Mouse (Mus musculus) macrophage (primary cell): Measurements from ENCODE around the gene Nfib. TPM values are rescaled to one million over a fixed set of nuclear protein-coding genes. Genes with fewer than 3 reads are reported as not detected.

ENCODE experiments used
- H3K27ac ChIP-seq: fragments of 350-480 bp; formaldehyde crosslinking; 2 replicates; pipeline ENCODE4 v1.9.0; 2021
- H3K36me3 ChIP-seq: fragments of 350-480 bp; formaldehyde crosslinking; 2 replicates; pipeline ENCODE4 v1.9.0; 2021; ENCODE audit errors: inconsistent target
- H3K4me3 ChIP-seq: fragments of 350-480 bp; formaldehyde crosslinking; 2 replicates; pipeline ENCODE4 v1.9.0; 2021; ENCODE audit errors: inconsistent target
- H3K79me2 ChIP-seq: fragments of 350-480 bp; formaldehyde crosslinking; 2 replicates; pipeline ENCODE4 v1.9.0; 2021; ENCODE audit errors: inconsistent target
- WGBS: methylation state at CpG from one replicate; pipeline ENCODE4 v1.1.7; 2026; ENCODE audit warnings: inconsistent platforms; ENCODE audit not compliant: missing documents; 5-methylcytosine and 5-hydroxymethylcytosine counted together
- polyA plus RNA-seq: library from polyadenylated mRNA; stranded (reverse); fragments of 250-400 nt; gene quantifications from 3 replicates; pipeline ENCODE4 v1.2.4, GENCODE M21; 2018; ENCODE audit warnings: inconsistent platforms

Nfib gene
- polyA plus RNA-seq, 1 experiment from 2014 or later, result not detected

DNA sequence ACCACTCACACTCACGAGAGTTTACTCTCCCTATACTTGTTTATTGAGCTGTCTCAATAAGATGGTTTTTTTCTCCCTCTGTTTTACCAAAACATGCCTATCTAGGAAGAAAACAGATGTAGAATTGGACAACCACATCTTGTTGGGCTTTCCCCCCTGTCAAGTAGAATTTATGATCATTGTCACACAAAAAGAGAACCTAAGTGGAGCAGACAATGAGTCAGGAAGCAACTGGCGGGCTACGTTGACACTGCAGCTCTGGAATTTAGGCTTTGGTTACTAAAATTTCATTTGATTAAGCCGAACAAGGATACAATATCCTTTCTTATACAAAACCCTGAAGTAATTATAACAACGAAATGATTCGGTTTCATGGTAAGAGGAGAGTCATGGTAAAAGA lies 2.7 kb downstream of the Nfib start:
- Histone ChIP-seq H3K4me3 (no peak overlapping the region), H3K79me2 (no peaks in the 10 kb centered on the region), H3K27ac (no peak overlapping the region), H3K36me3 (no peaks in the 10 kb centered on the region)
- WGBS, result 8% methylated on average over 6 of the region's 6 CpGs

DNA sequence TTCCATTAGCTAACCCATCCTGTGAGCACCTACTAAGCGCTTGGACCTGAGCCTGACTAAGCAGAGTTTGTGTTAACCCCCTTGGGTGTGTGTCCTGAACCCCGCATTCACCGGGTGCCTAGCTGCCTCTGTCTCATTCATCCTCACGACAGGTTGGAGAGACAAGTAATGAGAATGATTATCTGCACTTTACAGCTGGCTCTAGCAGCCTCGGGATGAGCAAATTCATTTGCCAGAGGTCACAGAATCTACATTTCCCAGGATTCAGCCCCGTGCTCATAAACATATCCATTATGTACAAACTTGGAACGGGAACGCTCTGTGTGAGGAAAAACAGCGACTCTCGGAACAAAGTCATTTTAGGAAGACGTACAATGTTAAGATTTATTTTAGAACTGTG lies 6.0 kb downstream of the Nfib start:
- 95% methylated on average over 11 of the region's 11 CpGs for WGBS
- no peaks in the 10 kb centered on the region for H3K36me3 ChIP-seq

DNA sequence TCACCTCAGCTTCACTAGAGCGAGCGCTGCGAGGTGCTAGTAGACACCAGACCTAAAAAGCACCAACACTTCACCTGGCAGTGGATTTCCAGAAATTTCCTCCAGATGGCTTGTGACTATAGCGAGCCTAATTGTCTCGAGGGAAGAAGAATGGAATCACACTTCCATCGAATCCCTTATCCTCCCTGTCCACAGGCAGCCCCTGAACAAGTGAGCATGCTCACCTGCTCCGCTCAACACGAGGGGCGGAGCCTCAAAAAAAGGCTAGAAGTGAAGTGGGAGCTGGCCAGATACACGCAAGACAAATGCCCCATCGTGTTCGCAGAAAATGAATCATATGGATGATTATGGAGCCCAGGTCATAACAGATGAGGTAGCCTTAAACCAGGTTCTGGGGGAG lies 6.9 kb downstream of the Nfib start:
- no peaks in the 10 kb centered on the region for H3K36me3 ChIP-seq
- H3K27ac ChIP-seq, result no peak overlapping the region
- WGBS, result 89% methylated on average over 12 of the region's 12 CpGs
- no peak overlapping the region for H3K4me3 ChIP-seq
- H3K79me2 ChIP-seq, result no peaks in the 10 kb centered on the region

More for the DNA sequence above, 6.0 kb downstream of the Nfib start:
- Histone ChIP-seq H3K27ac (no peak overlapping the region), H3K4me3 (no peak overlapping the region), H3K79me2 (no peaks in the 10 kb centered on the region)

DNA sequence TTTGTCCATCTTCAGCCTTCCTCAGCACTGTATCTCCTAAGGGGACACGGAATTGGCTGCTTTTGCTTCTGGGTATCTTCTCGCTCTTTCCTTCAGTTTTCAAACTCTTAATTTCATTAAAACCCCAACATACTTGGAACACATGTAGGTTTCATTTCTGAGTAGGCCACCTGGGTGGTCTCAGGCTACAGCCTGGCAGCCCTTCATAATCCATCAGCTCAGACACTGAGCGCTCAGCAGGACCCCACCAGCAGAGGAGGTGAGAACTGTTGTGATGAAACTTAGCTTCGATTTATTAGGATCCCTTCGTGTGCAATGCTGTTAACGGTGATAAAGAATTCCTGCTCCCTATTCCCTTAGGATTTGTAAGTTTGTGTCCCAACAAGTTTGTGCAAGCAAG lies 8.4 kb downstream of the Nfib start:
- Histone ChIP-seq H3K79me2 (no peaks in the 10 kb centered on the region), H3K4me3 (no peak overlapping the region), H3K36me3 (no peaks in the 10 kb centered on the region), H3K27ac (no peak overlapping the region)
- WGBS, result 81% methylated on average over 6 of the region's 6 CpGs

DNA sequence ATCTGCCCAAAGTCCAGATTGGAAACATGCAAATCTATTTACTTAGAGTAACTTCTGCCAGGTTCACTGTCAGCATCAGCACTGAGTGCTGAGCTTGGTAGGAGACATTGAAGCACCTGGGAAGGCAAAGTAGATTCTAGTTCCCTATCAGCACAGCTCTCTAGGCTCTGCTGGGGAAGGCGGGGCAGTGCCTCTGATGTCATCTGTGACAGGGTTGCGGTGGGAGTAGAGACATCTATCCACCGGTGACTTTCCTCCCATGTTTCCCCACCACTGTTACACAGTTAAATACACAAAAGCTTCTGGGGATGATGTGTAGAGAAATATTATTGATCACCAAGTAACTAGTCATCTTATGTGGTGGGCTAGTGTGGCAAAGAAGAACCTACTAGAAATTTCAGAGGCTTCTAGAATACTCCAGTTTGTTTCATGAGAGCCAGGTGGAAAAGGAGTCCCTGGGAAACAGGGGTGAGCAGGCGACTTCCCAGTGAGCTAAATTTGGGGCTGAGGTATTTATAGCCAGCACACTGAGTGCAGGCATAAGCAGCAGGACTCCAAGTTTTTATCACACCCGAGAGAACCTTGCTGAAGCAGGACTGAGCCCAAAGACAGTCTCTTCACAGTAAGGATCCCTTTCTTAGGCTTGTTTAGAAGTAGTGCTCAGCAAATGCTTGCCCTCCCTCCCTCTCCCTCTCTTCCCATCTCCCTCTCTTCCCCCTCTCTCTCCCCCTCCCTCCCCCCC lies 9.6 kb downstream of the Nfib start:
- no peaks in the 10 kb centered on the region for H3K79me2 ChIP-seq
- H3K4me3 ChIP-seq, result no peak overlapping the region
- no peak overlapping the region for H3K27ac ChIP-seq
- H3K36me3 ChIP-seq, result no peaks in the 10 kb centered on the region
- 71% methylated on average over 5 of the region's 5 CpGs for WGBS

DNA sequence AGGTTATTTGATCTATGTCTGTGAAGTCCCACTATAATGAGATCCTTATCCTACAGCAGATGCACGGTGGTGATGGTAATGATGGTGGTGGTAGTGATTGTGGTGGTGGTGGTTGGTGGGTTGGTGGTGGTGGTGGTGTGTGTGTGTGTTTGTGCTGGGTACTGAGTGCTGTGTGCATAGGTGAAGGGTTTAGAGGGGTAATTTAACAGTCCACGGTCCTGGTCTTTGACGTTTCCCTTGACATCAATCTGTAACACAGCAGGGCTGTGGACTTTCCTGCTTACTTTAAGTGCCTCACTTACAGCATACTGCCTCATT lies 13.6 kb downstream of the Nfib start:
- Histone ChIP-seq H3K79me2 (no peaks in the 10 kb centered on the region), H3K36me3 (no peaks in the 10 kb centered on the region), H3K4me3 (no peak overlapping the region), H3K27ac (no peak overlapping the region)
- 27% methylated on average over 3 of the region's 3 CpGs for WGBS

DNA sequence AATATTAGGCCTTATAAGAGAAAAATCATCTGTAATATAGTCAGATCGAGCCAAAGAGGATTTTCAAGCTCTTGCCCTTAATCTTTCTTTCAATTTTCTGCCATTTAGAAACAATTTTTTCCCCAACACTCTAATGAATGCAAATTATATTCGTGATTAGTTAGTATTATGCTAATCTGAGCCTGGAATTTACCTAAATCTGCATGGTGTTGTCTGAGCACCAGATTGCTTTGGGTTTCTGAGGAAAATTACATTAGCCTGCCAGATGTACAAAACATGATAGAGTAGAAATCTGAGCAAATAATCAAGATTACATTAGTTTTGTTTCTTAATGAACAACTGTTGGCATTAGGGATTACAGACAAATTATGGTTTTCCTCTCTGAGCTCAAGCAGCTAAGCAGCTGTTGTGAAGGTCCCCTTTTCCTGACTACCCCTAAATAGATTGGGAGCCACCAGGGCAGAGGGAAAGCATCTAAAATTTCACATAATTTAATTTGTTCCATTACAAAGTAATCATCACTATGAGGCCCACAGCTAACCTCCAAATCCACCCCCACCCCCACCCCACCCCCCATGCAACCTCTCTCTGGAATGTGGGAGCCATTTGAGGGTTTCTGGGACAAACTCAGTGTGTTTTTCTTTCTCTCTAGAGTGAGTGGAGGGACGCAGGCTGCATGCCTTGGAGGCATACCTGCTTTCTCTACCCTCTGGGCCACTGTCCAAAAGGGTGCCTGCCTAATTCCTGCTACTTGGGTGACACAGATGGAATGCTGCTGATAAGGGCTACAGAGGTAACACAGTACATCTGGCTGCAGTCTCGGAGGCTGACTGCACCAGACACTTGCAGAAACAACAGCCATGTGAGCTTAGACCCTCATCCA lies 14.2 kb downstream of the Nfib start:
- Histone ChIP-seq H3K79me2 (no peaks in the 10 kb centered on the region), H3K36me3 (no peaks in the 10 kb centered on the region), H3K27ac (no peak overlapping the region), H3K4me3 (no peak overlapping the region)
- WGBS, result 56% methylated on average over 4 of the region's 4 CpGs

DNA sequence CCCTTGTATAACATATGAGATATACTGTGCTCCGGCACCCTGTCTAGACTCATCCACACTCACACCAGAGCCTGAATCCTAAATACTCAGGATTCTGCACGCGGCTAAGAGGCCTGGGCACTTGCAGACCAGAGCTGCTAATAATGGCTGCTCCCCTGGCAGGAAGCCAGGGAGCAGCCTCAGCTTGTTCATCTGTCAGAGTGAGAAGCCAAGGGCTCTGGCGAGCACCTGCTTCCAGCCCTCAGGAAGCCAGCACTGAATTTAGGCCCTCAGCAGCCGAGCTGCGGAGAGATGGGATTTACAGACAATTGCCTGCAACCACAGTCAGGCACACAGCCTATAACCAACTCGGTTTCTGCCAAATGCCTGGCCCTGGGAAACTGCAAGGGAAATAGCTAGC lies 15.3 kb downstream of the Nfib start:
- 87% methylated on average over 7 of the region's 7 CpGs for WGBS

DNA sequence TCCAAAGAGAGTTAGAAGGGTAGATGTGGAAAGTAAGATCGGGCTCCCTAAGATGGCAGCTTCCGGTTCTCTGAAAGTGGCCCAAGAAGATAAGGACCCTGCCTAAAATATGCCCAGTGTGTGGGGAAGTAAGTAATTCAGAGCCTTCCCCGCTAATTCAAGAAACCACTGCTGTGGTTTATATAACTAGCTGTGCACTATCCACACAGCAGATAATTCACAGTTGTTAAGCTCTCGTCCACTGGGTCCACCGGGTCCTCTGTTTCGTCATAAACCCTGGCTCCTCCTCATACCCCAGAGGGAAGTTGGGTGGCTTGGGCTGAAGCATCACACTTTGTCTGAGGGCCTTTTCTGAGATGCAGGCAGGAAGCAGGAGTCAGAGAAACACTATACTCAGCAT lies 19.5 kb downstream of the Nfib start:
- H3K79me2 ChIP-seq, result no peaks in the 10 kb centered on the region
- H3K4me3 ChIP-seq, result no peak overlapping the region
- 15% methylated on average over 6 of the region's 6 CpGs for WGBS
- H3K27ac ChIP-seq, result no peak overlapping the region
- H3K36me3 ChIP-seq, result no peaks in the 10 kb centered on the region

More for the DNA sequence above, 15.3 kb downstream of the Nfib start:
- Histone ChIP-seq H3K79me2 (no peaks in the 10 kb centered on the region), H3K36me3 (no peaks in the 10 kb centered on the region), H3K4me3 (no peak overlapping the region), H3K27ac (no peak overlapping the region)

DNA sequence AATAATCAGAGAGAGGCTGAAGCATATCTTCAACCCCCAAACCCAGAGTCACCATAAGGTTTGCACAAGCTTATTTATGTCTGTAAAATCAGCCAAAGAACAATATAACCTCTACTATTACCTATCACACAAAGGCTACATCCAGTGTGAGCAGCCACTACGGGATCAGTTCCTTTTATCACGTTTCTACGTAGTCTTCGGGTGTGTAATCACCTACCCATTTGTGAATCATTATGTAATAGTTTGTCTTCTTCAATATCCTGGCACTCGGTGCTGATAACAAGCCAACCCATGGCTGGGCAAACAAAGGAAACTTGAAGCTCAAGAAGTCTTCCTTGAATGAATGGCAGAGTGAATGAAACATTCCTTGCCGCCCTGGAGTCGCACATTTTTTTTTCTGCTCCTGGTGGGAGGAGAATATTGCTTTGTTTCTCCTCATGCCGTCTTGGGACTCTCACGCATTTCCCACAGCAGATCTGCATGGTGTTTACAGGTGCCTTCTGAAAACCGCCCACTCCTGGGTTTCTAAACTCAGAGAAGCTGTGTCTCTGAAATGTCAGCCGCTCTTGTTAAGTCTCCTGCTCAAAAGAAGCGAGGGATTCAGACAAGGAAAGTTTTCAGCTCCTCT lies 21.3 kb downstream of the Nfib start:
- H3K36me3 ChIP-seq, result no peaks in the 10 kb centered on the region
- no peak overlapping the region for H3K4me3 ChIP-seq
- H3K79me2 ChIP-seq, result no peaks in the 10 kb centered on the region
- no peak overlapping the region for H3K27ac ChIP-seq
- 86% methylated on average over 11 of the region's 12 CpGs for WGBS

DNA sequence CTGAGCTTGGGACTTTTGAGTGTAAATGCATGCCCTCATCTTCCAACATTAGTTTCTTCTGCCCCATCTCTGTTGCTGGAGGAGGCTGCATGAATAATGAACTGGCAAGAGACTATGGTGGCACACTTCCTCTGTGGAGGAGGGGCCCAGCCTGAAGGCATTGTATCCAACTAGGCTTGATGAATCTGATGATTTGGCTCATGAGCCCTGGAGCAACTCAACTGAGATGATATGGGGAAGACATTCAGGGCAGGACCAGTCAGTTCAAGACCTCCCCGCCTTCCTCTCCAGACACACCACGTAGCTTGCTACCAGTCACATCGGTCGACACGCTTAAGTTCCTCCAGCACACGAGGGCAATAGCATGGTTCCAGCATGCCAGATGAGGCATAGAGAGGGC lies 22.0 kb downstream of the Nfib start:
- Histone ChIP-seq H3K36me3 (no peaks in the 10 kb centered on the region), H3K4me3 (no peak overlapping the region), H3K79me2 (no peaks in the 10 kb centered on the region), H3K27ac (no peak overlapping the region)
- 95% methylated on average over 6 of the region's 6 CpGs for WGBS

DNA sequence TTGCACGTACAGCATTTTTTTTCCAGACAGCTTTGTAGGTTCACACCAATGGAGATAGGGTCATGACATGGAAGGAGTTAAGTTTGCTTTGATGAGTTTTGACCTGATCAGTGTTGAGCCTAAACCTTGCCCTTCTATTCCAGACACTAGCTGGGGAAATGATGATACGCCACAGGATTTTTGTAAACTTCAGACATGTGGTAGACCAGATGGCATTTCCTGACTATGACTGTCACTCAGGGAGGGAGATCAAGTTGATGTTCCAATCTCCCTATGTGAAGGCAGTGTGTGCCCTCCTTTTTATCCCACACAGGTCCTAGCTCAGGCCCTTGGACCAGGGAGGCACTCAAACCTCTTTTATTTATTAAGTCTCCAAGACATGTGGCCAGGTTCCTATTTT lies 29.4 kb downstream of the Nfib start:
- no peak overlapping the region for H3K4me3 ChIP-seq
- no peak overlapping the region for H3K27ac ChIP-seq
- 97% methylated on average over 2 of the region's 2 CpGs for WGBS
- H3K79me2 ChIP-seq, result no peaks in the 10 kb centered on the region
- H3K36me3 ChIP-seq, result no peaks in the 10 kb centered on the region

DNA sequence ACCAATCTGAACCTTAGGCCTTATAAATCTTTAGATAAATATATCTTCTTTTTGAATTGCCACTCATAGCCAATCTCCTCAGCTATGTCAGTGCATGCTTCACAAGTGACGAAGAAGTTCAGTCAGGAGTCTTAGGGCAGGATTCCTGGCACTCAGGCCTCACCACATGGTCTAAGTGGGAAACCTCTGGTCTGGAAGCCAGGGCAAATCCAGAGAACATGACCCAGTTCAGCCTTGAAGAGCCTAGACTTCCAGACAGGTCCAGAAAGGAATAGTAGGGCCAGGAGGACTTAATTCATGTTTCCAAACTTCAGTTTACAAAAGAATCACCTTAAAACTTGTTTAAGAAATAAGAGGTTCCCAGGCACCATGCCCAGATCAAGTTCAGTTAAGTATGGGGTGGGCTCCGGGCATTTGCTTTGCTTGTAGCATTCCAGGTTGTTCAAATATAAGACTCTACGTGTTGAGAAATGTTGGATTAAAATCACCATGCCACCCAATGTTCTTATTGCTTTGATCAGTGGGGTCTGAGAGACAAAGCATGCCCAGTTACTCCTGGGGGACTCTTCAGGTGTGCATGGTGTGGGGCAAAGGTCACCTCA lies 38.2 kb downstream of the Nfib start:
- H3K4me3 ChIP-seq, result no peak overlapping the region
- no peaks in the 10 kb centered on the region for H3K36me3 ChIP-seq
- no peak overlapping the region for H3K27ac ChIP-seq
- WGBS, result 89% methylated on average over 3 of the region's 3 CpGs
- H3K79me2 ChIP-seq, result no peaks in the 10 kb centered on the region

DNA sequence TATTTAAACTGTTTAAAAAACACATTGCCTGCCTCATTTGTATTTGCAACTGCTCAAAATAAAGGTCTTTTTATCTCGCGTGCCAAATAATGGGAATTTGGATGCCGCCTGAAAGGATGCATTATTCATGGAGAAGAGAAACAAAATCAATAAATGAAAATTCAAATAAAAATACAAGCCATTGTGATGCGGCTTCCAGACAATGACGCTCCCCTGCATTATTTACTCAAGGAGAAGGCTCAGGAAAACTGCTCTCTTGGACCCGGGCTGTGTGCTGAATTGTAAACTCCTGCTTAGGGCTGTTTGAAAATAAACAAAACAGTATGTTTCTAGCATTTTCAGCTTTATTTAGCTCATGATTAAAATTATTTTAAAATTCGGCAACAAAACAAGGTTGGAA lies 41.1 kb downstream of the Nfib start:
- no peaks in the 10 kb centered on the region for H3K79me2 ChIP-seq
- H3K4me3 ChIP-seq, result no peak overlapping the region
- WGBS, result 97% methylated on average over 7 of the region's 7 CpGs
- H3K27ac ChIP-seq, result no peak overlapping the region
- H3K36me3 ChIP-seq, result no peaks in the 10 kb centered on the region
